Mouse (Mus musculus) embryonic fibroblast, embryonic 13.5 days (primary cell): Measurements from ENCODE around the gene Olfr212. TPM values are rescaled to one million over a fixed set of nuclear protein-coding genes. Genes with fewer than 3 reads are reported as not detected.
"Not testable (repeated sequence)": the region's sequence is repeated elsewhere in the genome, so short reads cannot be mapped to it uniquely, and the experiment has no call there.

Experiments used
- H3K27ac ChIP-seq: 2 replicates; pipeline ENCODE4 v1.5.1; 2012; ENCODE audit warnings: low read length, control low read depth, inconsistent platforms; ENCODE audit not compliant: insufficient read depth
- H3K4me1 ChIP-seq: 2 replicates; pipeline ENCODE4 v1.6.1; 2011; ENCODE audit warnings: low read length; ENCODE audit not compliant: control insufficient read depth, insufficient read depth
- H3K4me3 ChIP-seq: 2 replicates; pipeline ENCODE4 v1.5.1; 2011; ENCODE audit warnings: mild to moderate bottlenecking, control low read depth, low read length; ENCODE audit not compliant: insufficient read depth
- CTCF ChIP-seq: IDR thresholded peaks from 2 replicates; pipeline ENCODE4 v1.5.1; 2011; ENCODE audit warnings: mild to moderate bottlenecking, control low read depth, low read length, moderate library complexity, borderline replicate concordance; ENCODE audit not compliant: insufficient read depth
- POLR2A ChIP-seq: IDR thresholded peaks from 2 replicates; pipeline ENCODE4 v1.6.1; 2011; ENCODE audit warnings: low read depth, mild to moderate bottlenecking, control low read depth, low read length, moderate library complexity
- polyA plus RNA-seq: library from polyadenylated mRNA; stranded (reverse); fragments of >200 nt; gene quantifications from 2 replicates; pipeline ENCODE4 v1.2.4, GENCODE M21; 2011; ENCODE audit warnings: low read depth; ENCODE audit not compliant: missing spikeins, insufficient read length

Gene Olfr212
- polyA plus RNA-seq, 1 experiment = not detected

- no peak overlapping the region for H3K4me3 ChIP-seq
Observed at GRCm38 (mm10) chr6:116514832-116515231, 8.5 kb downstream of the Olfr212 start.

GRCm38 (mm10) chr6:116538156-116538555 lies 31.8 kb downstream of the Olfr212 start, which contains the start of gene Olfr213:
Gene Olfr213 (plus strand): TSS chr6:116538456.
- Histone ChIP-seq H3K27ac (no peak within 1 kb of the TSS), H3K4me3 (no peak within 1 kb of the TSS), H3K4me1 (no peaks in the 10 kb centered on the region)
- TF ChIP-seq CTCF = no peak
- no peak for TF ChIP-seq POLR2A

More at GRCm38 (mm10) chr6:116514832-116515231, 8.5 kb downstream of the Olfr212 start:
- no peaks in the 10 kb centered on the region for H3K4me1 ChIP-seq
- no peak overlapping the region for H3K27ac ChIP-seq
- TF ChIP-seq CTCF (no peak), POLR2A (no peak)

GRCm38 (mm10) chr6:116542500-116542899 lies 36.2 kb downstream of the Olfr212 start:
- no peaks in the 10 kb centered on the region for H3K4me1 ChIP-seq
- H3K27ac ChIP-seq = no peak overlapping the region

GRCm38 (mm10) chr6:116550841-116551240 lies 44.5 kb downstream of the Olfr212 start, which contains the start of gene Gm5580:
Gene Gm5580 (plus strand): TSS chr6:116551141.
- not testable (repeated sequence) for H3K27ac ChIP-seq, H3K4me1 ChIP-seq

More at GRCm38 (mm10) chr6:116542500-116542899, 36.2 kb downstream of the Olfr212 start:
- no peak for TF ChIP-seq CTCF
- no peak for TF ChIP-seq POLR2A
- H3K4me3 ChIP-seq = no peak overlapping the region

GRCm38 (mm10) chr6:116553935-116554334 lies 47.6 kb downstream of the Olfr212 start, which contains the start of gene Olfr214:
Gene Olfr214 (plus strand): TSS chr6:116554235.
- Histone ChIP-seq H3K4me1 (no peaks in the 10 kb centered on the region), H3K27ac (no peak within 1 kb of the TSS), H3K4me3 (no peak within 1 kb of the TSS)
- no peak for TF ChIP-seq POLR2A
- TF ChIP-seq CTCF = no peak

More at GRCm38 (mm10) chr6:116550841-116551240, 44.5 kb downstream of the Olfr212 start, which contains the start of gene Gm5580:
- H3K4me3 ChIP-seq = not testable (repeated sequence)

- Histone ChIP-seq H3K4me3 (no peak overlapping the region), H3K4me1 (no peaks in the 10 kb centered on the region), H3K27ac (no peak overlapping the region)
- TF ChIP-seq CTCF (no peak), POLR2A (no peak)
Observed at GRCm38 (mm10) chr6:116554952-116555351, 48.6 kb downstream of the Olfr212 start.

Other genes starting within 250 kb of the Olfr212 start
- gene Zfand4, start 242.3 kb upstream of the Olfr212 start, polyA plus RNA-seq = 2.9 and 3.1 TPM in 2 replicates
- 33.0 and 47.5 TPM in 2 replicates for gene March8, start 168.5 kb upstream of the Olfr212 start, polyA plus RNA-seq
- gene Alox5, start 45.3 kb upstream of the Olfr212 start, polyA plus RNA-seq = 0.44 TPM in 1 of 2 replicates, not detected in the other
- gene Olfr211, start 17.4 kb upstream of the Olfr212 start, polyA plus RNA-seq = not detected in 2 replicates
- not detected in 2 replicates for gene Olfr213, start 31.9 kb downstream of the Olfr212 start, polyA plus RNA-seq
- not detected in 2 replicates for gene Gm5580, start 44.6 kb downstream of the Olfr212 start, polyA plus RNA-seq
- gene Olfr214, start 47.7 kb downstream of the Olfr212 start, polyA plus RNA-seq = not detected in 2 replicates
- not detected in 2 replicates for gene Olfr215, start 77.7 kb downstream of the Olfr212 start, polyA plus RNA-seq
- 28.4 and 49.7 TPM in 2 replicates for gene Zfp422, start 122.5 kb downstream of the Olfr212 start, polyA plus RNA-seq
- not detected in 2 replicates for gene Depp1, start 144.1 kb downstream of the Olfr212 start, polyA plus RNA-seq
- 0.65 and 2.0 TPM in 2 replicates for gene Rassf4, start 167.4 kb downstream of the Olfr212 start, polyA plus RNA-seq
- gene Tmem72, start 210.4 kb downstream of the Olfr212 start, polyA plus RNA-seq = not detected in 2 replicates